Mouse (Mus musculus): ENCODE measurements at regions not wholly inside any gene's neighbourhood (a gene's known extent, or its start where the extent isn't known, plus 50 kb on each side); places are given as distances from the start of the nearest gene placed in this dataset.
"Not testable (repeated sequence)": the region's sequence is repeated elsewhere in the genome, so short reads cannot be mapped to it uniquely, and the experiment has no call there.

DNA sequence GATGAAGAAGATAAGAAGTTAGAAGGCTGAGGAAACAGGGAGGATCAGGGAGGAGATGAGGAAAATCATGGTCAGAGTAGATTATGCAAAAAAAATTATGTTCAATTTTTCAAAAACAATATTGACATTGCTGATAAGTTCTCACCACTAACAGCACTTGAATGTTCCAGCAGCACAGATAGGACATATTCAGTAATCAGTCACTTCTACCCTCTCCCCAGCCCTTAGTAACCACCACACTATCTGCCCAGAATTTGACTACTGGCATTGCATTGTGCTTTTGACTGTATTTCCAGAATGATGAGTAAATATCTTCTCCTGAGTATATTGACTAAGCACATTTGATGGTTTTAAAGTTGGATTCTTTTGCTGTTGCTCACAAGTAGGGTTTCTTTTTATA is 140.5 kb downstream of the Cdca7 start:
- no peak for DNase-seq (ENCODE audit: low read depth)

- DNase-seq (ENCODE audit: low read depth) = no peak
These were observed 143.5 kb downstream of the Cdca7 start for GRCm38 (mm10) chr2:72619446-72619845.

DNA sequence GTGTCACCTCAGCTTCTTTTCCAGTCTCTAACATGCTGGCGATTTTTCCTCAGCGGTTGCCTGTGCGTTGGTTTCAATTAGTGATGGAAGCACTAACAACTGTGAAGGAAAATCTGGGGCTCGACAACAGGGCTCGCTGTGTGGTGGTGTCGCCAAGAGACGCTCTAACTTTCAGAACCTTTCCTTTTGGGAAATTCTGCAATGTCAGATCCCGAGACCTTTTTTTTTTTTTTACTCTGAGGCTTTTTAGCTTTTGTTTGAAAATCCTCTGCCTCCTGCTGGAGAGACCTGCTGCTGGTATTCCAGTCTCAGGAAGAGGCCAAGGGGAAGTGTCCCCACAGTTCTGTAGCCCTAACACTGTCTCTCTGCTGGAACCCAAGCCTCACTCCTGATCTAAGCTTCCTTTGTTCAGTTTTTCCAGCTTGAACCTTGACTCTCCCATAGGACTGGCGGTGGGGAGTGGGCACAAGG is 144.3 kb downstream of the Cdca7 start:
- DNase-seq (ENCODE audit: low read depth) = no peak

- peak; percentile 36 for DNase-seq (ENCODE audit: low read depth)
These were observed 152.0 kb downstream of the Cdca7 start for GRCm38 (mm10) chr2:72627915-72628314.

DNA sequence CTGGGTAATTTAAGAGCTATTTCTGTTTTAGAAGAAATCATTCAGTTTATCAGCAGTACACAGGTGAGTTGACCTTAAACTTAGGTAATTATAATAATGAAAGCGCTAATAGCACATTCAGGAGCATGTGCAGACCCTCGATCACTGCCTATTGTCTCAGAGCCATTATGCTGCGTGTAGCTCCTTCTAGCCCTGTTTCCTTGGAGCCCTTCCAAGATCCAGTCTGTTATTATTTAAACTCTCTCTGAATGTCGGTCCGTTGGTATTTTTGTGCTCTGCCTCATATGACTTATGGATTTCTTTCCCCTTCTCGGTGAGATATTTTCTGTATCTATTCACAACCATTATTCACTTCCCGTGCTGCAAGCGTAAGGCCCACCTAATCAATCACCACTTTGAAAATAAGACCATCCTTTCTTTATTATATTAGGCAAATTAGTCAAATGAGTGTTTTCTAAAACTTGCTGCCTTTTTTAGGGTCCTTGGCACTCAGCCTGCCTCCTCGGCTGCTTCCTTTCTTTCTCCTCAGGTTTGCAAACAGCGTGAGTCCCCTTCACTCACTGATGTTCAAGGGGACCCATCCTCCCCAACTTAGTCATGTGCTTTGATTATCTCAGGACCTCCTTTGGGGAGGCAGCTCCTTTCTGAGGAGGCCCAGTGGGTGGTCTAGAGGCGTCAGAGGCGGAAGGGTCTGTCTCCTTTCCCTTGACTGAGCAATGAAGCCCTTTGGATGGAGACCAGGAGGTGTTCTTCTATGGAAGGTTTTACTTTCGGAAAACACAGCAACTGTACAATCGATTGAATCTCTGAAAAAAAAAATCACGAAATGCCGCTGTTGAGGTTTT is 152.9 kb downstream of the Cdca7 start:
- DNase-seq (ENCODE audit: low read depth) = peak; percentile 58

DNA sequence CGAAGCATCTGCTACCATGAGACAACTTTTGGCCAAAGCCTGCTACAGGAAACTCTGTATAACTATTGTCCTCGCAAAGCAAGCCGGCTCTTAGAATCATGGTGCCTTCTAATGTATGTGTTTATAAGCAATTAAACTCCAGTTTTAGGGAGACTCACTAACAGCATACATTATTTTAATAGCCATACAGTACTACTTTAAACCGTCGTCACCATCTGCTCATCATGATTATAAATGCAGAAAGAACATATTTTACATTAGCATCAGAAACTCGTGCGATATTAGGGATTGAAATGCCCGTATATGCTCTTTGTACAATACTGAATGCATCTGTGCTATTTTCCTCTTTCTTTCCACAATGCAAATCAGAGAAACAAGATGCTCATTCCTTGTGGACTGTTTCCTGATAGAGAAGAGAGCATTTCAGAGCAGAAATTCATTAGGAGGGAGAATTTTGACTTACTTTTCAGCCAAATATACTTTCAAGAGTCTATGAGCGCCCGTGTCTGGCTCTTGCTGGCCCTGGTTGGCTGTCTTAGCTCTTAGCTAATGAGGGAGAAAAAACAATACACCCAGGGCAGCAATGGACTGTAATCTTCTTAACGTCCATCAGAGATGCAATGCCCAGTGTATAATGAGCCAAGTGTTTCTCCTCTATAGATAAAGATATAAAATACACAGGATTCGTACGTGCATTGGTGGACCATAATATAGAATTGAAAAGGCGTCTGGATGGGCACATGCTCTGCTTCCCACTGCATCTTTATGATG is 153.9 kb downstream of the Cdca7 start:
- no peak for DNase-seq (ENCODE audit: low read depth)

DNA sequence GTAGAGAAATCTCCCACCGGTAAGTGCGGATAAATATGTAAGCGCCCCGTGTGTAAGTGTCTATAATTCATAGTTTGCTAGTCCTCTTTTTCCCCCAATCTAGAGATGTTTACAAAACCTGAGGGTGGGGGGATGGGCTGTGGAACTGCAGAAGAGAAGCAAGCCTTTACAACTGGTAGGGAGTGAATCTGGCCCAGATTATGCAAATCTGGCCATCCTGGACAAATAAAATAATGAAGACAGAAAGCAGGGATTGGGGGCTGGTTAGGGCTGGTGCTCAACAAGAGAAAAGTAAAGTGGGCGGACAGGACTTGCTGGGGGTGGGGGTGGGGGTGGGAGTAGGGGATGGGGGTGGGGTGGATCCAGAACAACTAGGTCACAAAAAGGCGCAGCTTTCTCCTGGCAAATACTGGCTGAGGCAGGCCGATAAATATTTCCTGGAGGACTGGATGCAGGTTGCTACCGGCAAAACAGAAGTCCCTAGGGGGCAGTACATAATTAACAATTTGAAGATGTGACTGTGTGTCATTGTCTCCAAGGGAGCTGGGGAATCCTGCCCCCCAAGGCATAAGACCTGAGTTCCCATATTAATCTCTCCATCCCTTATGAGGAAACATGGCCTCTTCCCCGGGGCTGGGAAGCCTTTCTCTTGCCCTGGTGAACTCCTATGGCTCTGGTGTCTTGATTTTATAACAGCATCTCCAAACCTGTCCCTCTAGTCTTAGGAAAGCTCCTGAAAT is 162.1 kb downstream of the Cdca7 start:
- DNase-seq (ENCODE audit: low read depth) = peak; percentile 4

DNA sequence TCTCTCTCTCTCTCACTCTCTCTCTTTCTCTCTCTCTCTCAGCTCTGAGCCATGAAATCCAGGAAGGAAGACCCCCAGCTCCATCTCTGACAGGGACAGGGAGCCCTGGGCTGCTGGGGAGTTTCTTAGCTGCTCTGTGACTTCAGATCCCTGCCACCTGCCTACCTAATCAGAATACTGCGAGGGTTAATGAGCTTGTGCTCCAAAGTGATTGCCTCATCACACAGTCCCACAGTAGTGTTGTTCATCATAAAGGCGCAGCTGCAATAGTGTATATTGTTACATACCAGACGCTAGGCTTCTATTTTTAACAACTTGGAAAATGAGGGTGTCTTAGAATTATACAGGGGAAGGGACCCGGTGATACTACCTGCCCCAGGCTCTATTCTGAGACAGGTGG is 163.1 kb downstream of the Cdca7 start:
- no peak for DNase-seq (ENCODE audit: low read depth)

- no peak for DNase-seq (ENCODE audit: low read depth)
These were observed 165.3 kb downstream of the Cdca7 start for GRCm38 (mm10) chr2:72641228-72641627.

- peak; percentile 11 for DNase-seq (ENCODE audit: low read depth)
These were observed 168.3 kb downstream of the Cdca7 start for GRCm38 (mm10) chr2:72644151-72644843.

DNA sequence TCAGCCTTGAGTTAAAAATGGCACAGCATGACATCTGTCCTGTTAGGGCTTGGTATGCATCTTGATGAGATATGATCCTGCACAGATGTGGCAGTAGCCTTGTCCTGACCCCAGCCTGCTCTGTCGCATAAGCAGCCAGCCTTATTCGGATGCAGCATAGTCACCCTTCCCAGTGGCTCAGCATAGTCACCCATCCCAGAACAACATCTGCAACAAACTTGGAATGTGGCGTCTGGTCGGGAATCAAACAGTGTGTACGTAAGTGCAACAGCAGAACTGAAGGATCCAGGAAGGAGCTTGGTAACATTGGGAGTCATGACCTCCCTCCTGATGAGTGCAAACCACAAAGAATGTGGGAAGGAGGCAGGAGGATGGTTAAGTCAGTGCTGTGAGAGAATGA is 171.7 kb downstream of the Cdca7 start:
- peak; percentile 24 for DNase-seq (ENCODE audit: low read depth)

DNA sequence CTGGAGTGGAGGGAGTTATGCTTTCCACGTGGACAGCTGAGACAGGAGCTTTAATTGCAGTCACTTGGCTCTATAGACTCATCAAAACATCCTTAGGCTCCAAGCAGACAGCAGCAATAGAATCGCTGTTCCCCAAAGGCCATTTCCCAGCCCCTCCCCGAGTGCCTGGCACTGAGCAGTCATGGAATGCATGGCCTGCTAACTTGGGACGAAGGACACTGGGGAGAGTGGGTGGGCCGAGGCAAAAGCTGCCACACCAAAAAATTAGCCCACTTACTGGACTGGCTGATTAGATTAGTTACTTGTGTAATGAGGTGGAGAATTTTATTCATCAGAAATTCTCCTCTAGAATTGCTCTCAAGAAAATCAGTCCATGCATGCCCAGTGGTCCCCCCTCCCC is 172.3 kb downstream of the Cdca7 start:
- DNase-seq (ENCODE audit: low read depth) = no peak

- DNase-seq (ENCODE audit: low read depth) = peak; percentile 4
These were observed 179.9 kb downstream of the Cdca7 start for GRCm38 (mm10) chr2:72655864-72656263.

GRCm38 (mm10) chr2:72657101-72657920 is 181.4 kb downstream of the Cdca7 start:
- DNase-seq (ENCODE audit: low read depth) = no peak

DNA sequence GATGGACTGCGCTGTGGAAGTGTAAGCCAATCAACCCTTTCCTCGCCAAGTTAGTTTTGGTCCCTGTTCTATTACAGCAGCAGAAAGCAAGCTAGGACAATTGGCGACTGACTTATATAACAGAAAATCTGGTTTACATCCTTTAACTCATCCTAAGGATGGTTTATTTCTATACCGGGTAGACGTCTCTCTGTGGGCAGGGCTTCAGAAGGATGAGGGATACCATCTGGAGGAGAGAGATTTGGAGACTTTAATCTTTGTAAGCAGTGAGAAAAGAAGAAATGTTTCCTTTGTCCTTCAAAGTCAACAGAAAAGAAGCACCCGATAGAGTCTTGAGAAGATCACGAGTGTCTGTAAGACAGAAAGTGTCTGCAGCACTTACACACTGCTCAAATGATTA is 186.4 kb downstream of the Cdca7 start:
- no peak for DNase-seq (ENCODE audit: low read depth)

- DNase-seq (ENCODE audit: low read depth) = no peak
These were observed 187.2 kb downstream of the Cdca7 start for GRCm38 (mm10) chr2:72662979-72663780.

- not testable (repeated sequence) for DNase-seq (ENCODE audit: low read depth)
These were observed 191.4 kb downstream of the Cdca7 start for GRCm38 (mm10) chr2:72667396-72667795.

DNA sequence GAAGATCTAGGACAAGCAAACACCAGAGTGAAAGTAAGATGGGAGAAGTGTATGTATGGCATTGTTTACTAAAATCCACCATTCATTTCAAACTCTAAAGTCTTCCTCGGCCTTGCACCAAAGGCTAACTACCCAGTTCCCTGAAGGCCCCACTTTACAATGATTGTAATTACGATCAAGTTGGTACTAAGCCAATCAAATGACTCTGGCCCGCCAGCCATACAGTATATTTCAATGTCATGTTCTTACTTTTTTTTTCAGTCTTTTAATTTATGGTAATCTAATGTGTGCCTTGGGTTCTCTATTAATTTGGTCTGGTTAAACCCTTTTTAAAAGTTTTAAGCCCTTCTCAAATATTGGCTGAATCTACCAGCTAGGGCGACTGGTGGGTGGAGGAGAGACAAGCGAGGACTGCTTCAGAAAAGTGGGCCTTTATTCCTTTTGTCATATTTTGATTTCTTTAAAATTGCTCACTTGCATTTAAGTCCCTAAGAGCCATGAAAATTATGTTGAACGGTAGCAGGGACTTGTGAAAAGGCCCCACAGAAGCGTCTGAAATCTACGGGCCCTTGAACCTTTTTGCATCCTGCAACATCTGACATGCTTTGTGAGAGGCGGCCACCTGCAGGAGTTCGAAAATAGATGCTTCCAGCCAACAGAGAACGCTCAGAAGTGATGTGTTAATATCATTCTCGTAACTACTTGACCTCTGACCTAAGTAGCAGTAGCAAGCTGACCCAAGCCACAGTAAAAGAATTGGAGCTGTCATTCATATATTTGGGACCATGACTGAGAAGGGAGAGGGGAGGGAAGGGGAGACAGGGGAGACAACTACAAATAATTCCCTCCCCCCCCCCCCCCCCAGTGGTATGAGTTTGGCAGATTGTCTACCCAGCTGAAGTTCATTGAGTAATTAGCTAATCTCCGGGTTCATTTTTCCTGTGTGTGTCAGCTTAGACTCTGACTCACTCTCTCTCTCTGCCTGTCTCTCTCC is 197.2 kb downstream of the Cdca7 start:
- peak; percentile 52 for DNase-seq (ENCODE audit: low read depth)

DNA sequence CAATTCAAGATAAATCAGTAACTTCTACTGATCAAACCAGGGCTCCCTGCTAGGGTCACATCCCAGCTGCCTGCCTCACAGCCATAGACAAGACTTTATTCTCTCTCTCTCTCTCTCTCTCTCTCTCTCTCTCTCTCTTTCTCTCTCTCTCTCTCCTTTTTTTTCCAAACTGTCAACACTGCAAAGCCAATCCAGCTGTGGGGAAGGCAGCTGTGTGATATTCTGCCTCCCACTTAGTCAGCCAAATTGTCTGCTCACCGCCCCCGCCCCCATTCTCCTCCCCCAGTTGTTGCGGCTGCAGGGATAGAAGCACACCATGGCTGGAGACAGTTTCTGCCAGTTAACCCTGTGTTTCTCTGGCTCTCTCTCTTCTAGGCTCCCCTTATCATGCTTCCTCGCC is 198.3 kb downstream of the Cdca7 start:
- peak; percentile 75 for DNase-seq (ENCODE audit: low read depth)

All from NIH3T3 (cell line).